Mouse (Mus musculus): ENCODE measurements around the gene Gpr176. TPM values are rescaled to one million over a fixed set of nuclear protein-coding genes. Genes with fewer than 3 reads are reported as not detected.
A peak's percentile ranks its signal among the peaks of the same experiment; 100 is the strongest.
"Not testable (repeated sequence)": the region's sequence is repeated elsewhere in the genome, so short reads cannot be mapped to it uniquely, and the experiment has no call there.

Gene Gpr176
- total RNA-seq, 2 experiments from 2014 or later, result 11.4 to 12.5 TPM

- no peak for DNase-seq (ENCODE audit: low spot score in 2 of 2)
- intact Hi-C loops (cut with DNase I), result no loop called here
These were observed 66.7 kb downstream of the Gpr176 start for GRCm38 (mm10) chr2:118306522-118306895.

DNA sequence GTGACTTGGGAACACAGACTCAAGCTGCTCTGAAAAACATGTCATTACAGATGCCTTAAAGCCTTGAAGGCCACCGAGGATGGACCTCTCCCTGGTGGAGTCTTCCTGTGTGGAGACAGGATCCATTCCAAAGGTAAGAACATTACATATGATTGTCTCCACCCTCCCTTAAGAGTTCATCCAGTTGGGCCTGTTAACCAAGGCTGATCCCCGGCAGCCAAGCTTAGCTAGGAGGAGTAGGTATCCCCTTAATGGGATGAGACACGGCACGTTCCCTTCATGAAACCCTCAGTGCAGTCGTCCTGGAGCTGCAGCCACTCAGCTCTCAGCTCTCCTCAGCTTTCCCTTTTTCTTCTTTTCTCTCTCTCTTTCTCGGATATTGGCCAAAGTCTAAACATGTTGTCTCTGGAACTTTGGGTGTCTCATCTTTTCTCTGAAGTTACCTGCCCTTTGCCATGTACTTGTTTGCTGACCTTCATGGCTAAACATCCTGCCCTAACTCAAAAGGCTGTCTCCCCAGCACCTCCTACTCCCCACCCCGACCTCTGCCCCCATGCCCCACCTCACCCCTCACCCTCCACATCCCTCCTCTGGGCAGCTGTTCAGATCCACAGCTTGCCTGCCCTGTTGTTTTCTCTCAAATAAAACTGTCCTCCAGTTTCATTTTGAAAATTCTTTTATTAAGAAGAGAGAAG, 67.2 kb downstream of the Gpr176 start:
- DNase-seq (ENCODE audit: low spot score in 2 of 2), result no peak
- intact Hi-C loops (cut with DNase I), result no loop called here

- no peak for DNase-seq (ENCODE audit: low spot score in 2 of 2)
- intact Hi-C loops (cut with DNase I), result no loop called here
These were observed 69.8 kb downstream of the Gpr176 start for GRCm38 (mm10) chr2:118303456-118303855.

DNA sequence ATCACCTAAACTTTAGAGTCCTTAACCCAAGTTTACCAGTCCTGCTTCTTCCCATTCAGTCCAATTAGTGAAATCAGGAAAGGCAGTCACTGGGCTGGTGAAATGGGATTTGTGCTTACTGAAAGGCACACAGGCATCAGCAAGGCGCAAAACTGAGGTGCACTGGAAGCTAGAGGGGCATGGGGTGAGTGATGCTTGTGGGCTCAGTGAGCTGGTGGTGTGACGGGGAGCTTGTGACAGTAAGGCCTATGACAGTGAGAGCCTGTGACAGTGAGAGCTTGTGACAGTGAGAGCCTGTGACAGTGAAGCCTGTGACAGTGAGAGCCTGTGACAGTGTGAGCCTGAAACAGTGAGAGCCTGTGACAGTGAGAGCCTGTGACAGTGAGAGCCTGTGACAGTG, 71.6 kb downstream of the Gpr176 start:
- intact Hi-C loops (cut with DNase I), result no loop called here
- DNase-seq (ENCODE audit: low spot score in 2 of 2), result no peak

- no peak for DNase-seq (ENCODE audit: low spot score in 2 of 2)
- intact Hi-C loops (cut with DNase I), result no loop called here
These were observed 72.1 kb downstream of the Gpr176 start for GRCm38 (mm10) chr2:118301041-118301545.

DNA sequence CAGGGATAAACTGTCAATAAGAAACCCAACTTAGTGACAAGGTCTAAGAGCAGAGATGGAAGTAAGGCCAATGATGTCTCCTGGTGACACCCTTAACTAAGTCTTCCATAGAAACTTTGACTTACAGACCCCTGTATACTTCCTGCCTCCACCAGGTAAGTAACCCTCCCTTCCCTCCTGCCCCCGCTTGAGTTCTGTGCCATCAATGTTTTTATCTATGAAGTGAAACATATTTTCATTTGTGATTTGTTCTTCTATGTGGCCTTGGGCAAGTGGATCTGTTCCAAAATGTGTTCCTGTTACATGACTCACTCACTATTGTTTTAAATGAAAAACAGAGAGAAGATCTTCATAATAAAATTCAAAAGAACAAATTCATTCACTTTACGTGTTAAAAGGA, 73.2 kb downstream of the Gpr176 start:
- intact Hi-C loops (cut with DNase I), result no loop called here
- DNase-seq (ENCODE audit: low spot score in 2 of 2), result no peak

DNA sequence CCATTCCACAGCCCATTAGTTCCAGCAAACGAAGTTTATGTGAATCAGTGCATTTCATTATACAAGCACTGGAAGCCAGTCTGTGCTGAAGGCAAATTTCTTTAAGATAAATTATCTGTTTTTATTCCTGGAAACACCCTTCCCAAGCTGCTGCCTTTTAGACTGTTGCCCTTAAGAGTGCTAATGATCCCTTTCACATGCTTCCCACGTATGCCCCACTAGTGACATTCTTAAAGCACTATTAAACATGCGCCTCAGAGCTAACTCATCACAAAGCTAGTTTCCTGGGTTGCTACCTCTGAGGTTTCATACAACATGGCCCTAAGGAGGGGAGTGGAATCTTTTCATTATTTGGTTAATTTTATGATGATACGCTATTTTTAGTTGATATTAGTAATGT, 74.6 kb downstream of the Gpr176 start:
- intact Hi-C loops (cut with DNase I), result no loop called here
- DNase-seq (ENCODE audit: low spot score in 2 of 2), result no peak

GRCm38 (mm10) chr2:118297966-118298365, 75.3 kb downstream of the Gpr176 start:
- DNase-seq (ENCODE audit: low spot score in 2 of 2), result no peak
- intact Hi-C loops (cut with DNase I), result no loop called here

- intact Hi-C loops (cut with DNase I), result no loop called here
- no peak for DNase-seq (ENCODE audit: low spot score in 2 of 2)
These were observed 77.7 kb downstream of the Gpr176 start for GRCm38 (mm10) chr2:118295505-118295904.

DNA sequence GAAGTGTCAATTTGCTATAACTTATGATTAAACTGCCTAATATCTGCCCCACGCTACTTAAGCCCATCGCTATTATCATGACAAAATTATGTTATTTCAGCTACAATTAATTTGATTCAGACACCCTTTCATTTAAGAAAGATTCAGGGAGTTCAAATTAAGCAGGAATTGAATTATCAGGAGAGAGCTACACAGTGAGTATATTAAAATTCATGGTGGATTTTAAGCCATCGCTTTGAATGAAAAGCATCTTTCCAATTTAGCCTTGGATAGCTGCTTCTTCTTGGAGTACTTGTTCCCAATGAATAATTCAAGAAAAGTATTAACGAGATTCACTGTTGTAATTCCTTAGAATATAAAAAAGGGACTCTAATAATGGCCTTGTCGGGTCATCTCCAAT, 79.6 kb downstream of the Gpr176 start:
- intact Hi-C loops (cut with DNase I), result no loop called here
- DNase-seq (ENCODE audit: low spot score in 2 of 2), result no peak

DNA sequence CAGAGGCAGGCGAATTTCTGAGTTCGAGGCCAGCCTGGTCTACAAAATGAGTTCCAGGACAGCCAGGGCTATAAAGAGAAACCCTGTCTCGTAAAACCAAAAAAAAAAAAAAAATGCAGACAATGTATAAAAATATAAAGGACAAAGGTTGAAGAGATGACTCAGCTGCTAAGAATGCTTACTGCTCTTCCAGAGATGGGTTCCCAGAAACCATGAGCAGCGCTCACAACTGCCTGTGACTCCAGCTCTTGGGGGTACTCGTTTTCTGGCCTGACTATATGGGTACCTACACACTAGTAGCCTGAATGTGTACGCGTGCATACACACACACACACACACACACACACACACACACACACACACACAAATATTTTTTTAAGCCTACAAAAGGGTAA, 84.2 kb downstream of the Gpr176 start:
- intact Hi-C loops (cut with DNase I); DNase-seq (ENCODE audit: low spot score in 2 of 2): not testable (repeated sequence)

GRCm38 (mm10) chr2:118288326-118289065, 84.7 kb downstream of the Gpr176 start:
- intact Hi-C loops (cut with DNase I), result no loop called here

GRCm38 (mm10) chr2:118287678-118288077, 85.5 kb downstream of the Gpr176 start:
- peak in 1 of 2 experiments; percentile 56 for DNase-seq (ENCODE audit: low spot score in 2 of 2)
- intact Hi-C loops (cut with DNase I), result no loop called here

More at GRCm38 (mm10) chr2:118288326-118289065, 84.7 kb downstream of the Gpr176 start:
- DNase-seq (ENCODE audit: low spot score in 2 of 2), result no peak

DNA sequence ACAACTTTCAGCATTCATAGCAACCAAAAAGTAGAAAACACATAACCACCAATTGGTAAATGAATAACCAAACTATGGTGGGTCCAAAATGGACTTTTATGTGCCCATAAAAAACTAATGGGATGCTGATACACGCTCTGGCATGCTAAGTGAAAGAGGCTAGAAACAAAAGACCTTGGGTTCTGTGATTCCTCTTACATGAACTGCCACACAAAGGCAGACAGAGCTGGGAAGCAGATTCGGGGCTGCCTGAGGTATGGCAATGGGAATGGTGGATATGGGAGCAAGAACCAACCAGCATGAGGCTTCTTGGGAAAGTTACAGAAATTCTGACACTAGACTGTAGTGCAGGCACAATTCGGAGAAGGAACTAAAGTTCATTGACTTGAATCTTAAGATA, 90.8 kb downstream of the Gpr176 start:
- DNase-seq (ENCODE audit: low spot score in 2 of 2), result no peak
- intact Hi-C loops (cut with DNase I), result no loop called here

DNA sequence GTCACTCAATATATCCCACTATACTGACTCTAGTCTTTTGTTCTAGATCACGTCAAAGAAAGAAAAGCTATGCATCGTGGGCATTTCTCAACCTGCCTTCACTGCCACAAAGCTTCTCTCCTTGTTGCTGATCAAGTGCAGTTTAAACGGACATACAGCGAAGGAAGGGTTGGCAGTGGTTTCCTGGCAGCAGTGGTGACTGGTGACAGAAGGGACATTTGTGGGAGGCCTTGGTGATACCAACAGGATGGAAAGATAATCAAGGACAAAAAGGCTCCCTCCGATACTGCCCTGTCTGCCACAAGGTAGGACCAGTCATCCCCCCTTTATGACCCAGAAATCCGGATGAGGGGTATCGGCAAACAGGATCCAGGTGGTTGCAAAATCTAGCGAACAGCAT, 95.0 kb downstream of the Gpr176 start:
- no peak for DNase-seq (ENCODE audit: low spot score in 2 of 2)
- intact Hi-C loops (cut with DNase I), result no loop called here

DNA sequence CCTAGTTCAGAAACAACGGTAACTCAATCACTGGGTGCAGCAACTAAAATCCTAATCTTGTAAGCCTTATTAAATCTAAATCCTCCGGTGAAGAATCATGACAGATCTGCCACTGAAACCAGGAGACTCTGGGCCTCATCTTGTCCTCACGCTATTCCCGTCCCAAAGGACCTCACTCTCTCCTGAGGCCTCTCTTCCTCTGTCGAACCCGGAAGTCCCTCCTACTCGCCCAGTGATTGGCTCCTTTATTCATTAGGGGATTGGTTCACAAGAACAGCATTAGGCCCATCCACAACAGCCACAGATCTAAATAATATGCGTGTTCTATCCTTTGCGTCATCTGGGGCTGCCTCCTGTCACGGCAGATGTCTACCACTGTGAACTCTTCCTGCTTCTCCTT, 101.6 kb downstream of the Gpr176 start:
- intact Hi-C loops (cut with DNase I), result no loop called here
- no peak for DNase-seq (ENCODE audit: low spot score in 2 of 2)

DNA sequence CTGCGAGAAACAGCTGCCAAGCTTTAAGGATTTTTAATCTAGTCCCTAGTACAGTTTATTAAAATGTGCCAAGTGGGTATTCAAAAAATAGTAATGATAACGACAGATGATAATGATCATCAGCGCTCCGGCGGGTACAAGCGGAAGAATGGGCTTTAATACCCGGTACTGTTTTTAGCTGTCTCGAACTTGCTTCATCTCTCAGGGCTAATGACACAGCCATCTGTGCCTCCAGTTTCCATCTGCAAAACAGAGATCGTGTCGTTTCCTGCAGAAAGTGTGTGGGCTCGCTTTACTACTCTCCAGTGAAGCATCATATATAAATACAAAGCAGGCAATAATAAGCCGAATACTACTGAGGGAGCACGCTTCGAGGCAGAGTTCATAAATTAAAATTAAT, 103.0 kb downstream of the Gpr176 start:
- DNase-seq (ENCODE audit: low spot score in 2 of 2), result peak in 1 of 2 experiments; percentile 35
- intact Hi-C loops (cut with DNase I), result no loop called here

DNA sequence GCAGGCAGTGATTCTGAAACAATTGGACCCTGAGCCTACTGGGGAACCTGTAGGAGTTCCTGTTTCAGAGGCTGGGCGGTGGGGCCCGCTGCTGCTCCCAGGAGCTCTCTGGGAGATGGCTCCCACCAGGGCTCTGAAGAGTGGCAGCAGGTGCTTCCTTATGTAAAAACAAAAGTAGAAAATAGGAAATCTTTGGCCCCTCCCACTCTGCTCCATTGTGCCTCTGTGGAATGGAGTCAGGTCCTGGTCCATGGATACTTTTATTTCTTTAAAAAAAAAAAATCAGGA, 109.4 kb downstream of the Gpr176 start:
- intact Hi-C loops (cut with DNase I), result loop anchor here (2.0 to 10.0 kb wide), 6 partner anchors 75 to 621 kb away; partner anchors contain the start of genes Bub1b, Eif2ak4 and Srp14
- no peak for DNase-seq (ENCODE audit: low spot score in 2 of 2)

DNA sequence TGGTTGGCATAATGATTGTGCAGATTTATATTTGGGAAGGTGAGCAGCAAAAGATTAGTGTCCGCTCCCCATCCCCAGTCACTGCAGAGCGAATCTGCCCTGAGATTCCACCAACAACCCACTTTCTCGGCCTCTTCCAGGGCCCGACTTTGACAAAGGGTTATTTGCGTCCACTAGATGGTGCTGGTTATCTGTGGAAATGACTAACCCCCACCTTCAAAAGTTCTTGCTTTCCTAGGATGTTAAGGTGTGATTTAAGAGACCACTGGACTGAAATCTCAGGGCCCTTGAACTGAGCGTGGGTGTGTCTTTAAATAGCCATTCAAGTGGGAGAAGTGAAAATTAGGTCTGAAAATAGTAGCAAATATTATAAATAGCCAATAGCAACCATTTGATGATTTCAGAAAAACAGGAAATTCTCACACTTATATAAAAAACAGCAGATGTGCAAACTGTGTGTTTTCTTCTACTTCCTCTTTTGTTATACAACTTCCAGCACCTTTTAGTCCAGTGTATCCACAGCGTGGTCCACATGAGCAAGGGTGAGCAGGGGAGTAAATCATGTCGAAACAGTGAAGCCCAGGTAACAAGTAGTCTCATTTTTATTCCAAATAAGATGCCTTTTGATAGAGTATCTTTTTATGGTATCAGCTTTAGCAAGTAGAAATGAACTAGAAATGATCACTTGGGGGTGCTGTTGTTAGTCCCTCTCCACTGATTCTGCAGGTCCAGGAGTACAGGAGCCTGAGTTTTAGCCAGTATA, 109.9 kb downstream of the Gpr176 start:
- intact Hi-C loops (cut with DNase I), result loop anchor here (2.0 to 10.0 kb wide), 6 partner anchors 75 to 621 kb away; partner anchors contain the start of genes Bub1b, Eif2ak4 and Srp14

GRCm38 (mm10) chr2:118262673-118263072, 110.5 kb downstream of the Gpr176 start:
- intact Hi-C loops (cut with DNase I), result loop anchor here (2.0 to 10.0 kb wide), 6 partner anchors 76 to 622 kb away; partner anchors contain the start of genes Bub1b, Eif2ak4 and Srp14
- DNase-seq (ENCODE audit: low spot score in 2 of 2), result peak; percentile 71 to 76

More for the DNA sequence above, 109.9 kb downstream of the Gpr176 start:
- DNase-seq (ENCODE audit: low spot score in 2 of 2), result peak; percentile 67 to 77
